Comparison of ENCODE assay signal across 11 mouse cellular contexts in the genomic region with DNA sequence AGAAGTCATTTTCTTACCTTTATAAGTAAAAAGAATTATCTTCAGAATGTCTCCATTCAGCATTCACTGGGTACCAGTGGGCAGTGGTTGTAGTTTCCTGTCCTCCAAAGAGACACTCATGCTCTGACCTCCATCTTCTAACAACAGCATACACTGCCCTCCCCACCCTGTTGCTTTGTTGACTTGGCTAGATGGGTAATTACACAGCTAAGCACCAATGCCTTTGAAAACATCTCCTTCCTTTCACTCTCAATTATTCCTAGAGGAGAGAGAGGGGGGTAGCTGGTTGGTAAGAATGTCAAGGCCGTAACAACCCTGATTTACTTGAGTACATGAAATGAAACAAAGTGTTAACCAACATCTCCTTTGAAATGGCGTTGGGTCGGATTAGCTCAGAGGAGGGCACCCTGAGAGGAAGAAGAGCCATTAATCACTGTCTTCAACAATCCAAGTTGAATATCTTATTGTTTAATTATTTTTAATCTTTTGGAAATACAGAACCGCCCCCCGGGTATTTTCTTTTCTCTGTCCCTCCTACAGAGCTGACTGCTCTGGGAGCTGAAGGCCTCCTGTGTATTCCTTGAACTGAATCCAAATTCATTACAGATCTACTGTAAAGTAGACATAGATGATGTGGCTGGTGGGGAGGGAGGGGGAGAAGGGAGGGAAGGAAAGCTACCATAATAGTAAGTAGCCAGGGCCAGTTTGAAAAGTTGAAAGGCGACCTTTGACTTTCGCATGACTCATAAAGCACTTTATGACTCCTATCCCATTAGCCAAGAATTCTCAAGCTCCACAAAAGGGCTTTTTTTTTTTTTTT.
DNase-seq lines count a peak whose midpoint lies in the region; ATAC-seq and TF ChIP-seq lines count a peak whose summit lies in the region.
"Had no signal": no experiment of that assay in that cellular context is flagged by ENCODE, and none has a peak within 500 bp of the region (broad histone marks: within the 10 kb centered on the region; RNA-seq: fewer than 3 reads in every experiment).

No protein-coding gene starts in this region.

- H3K4me3 ChIP-seq in kidney, embryonic 15.5 days (replicated peaks), result no peak overlapping the region
- H3K4me3 ChIP-seq in forebrain, postnatal 0 days (ENCODE audit: low read depth, low read length), result no peak overlapping the region
- H3K4me3 ChIP-seq: heart, embryonic 10.5 days; hindbrain, embryonic 13.5 days; limb, embryonic 13.5 days had no signal

- no peak overlapping the region for H3K9ac ChIP-seq in kidney, embryonic 15.5 days
- no peak overlapping the region for H3K9ac ChIP-seq in forebrain, postnatal 0 days
- H3K9ac ChIP-seq: hindbrain, embryonic 13.5 days; limb, embryonic 13.5 days had no signal

- peak; percentile 12 for DNase-seq in urinary bladder, postnatal 14 days (ENCODE audit: low spot score)
- no peak for DNase-seq in urinary bladder, adult 2 months (ENCODE audit: low spot score)
- peak; percentile 32 to 58 for DNase-seq in adrenal gland, postnatal 36 days
- no peak for DNase-seq in forebrain, postnatal 0 days
- DNase-seq: cerebellum, adult 2 months had no signal

- no peaks in the 10 kb centered on the region for H3K9me3 ChIP-seq in kidney, embryonic 15.5 days (replicated peaks)
- H3K9me3 ChIP-seq in forebrain, postnatal 0 days (ENCODE audit: low read length), result no peaks in the 10 kb centered on the region
- H3K9me3 ChIP-seq: heart, embryonic 10.5 days; hindbrain, embryonic 13.5 days; limb, embryonic 13.5 days had no signal

- no peak for TF ChIP-seq CTCF in forebrain, postnatal 0 days (IDR thresholded peaks at IDR 0.05; ENCODE audit: low read depth)

- peak overlapping the region; percentile 63 for H3K27ac ChIP-seq in kidney, embryonic 15.5 days
- H3K27ac ChIP-seq in forebrain, postnatal 0 days (ENCODE audit: low read depth, low read length), result no peak overlapping the region
- H3K27ac ChIP-seq: heart, embryonic 10.5 days; hindbrain, embryonic 13.5 days; limb, embryonic 13.5 days had no signal

- 25% methylated on average over 7 of the region's 7 CpGs for WGBS in kidney, embryonic 15.5 days
- WGBS in forebrain, postnatal 0 days, result 67% methylated on average over 7 of the region's 7 CpGs

- H3K4me2 ChIP-seq in kidney, embryonic 15.5 days, result no peak overlapping the region
- H3K4me2 ChIP-seq in forebrain, postnatal 0 days (ENCODE audit: low read depth), result no peak overlapping the region
- H3K4me2 ChIP-seq: hindbrain, embryonic 13.5 days; limb, embryonic 13.5 days had no signal

- no peaks in the 10 kb centered on the region for H3K36me3 ChIP-seq in kidney, embryonic 15.5 days
- no peaks in the 10 kb centered on the region for H3K36me3 ChIP-seq in forebrain, postnatal 0 days (ENCODE audit: insufficient read depth)
- H3K36me3 ChIP-seq: heart, embryonic 10.5 days; hindbrain, embryonic 13.5 days; limb, embryonic 13.5 days had no signal

- H3K4me1 ChIP-seq in kidney, embryonic 15.5 days, result peaks cover 12% of the 10 kb centered on the region; the same call in 1 of the 2 replicates
- no peaks in the 10 kb centered on the region for H3K4me1 ChIP-seq in forebrain, postnatal 0 days (ENCODE audit: insufficient read depth)
- H3K4me1 ChIP-seq: heart, embryonic 10.5 days; hindbrain, embryonic 13.5 days had no signal

- peak; percentile 91 for ATAC-seq in kidney, embryonic 15.5 days (replicated peaks; ENCODE audit: low FRiP score)
- ATAC-seq in CD4-positive, CD25-positive, alpha-beta regulatory T cell, adult 4 months, result no peak
- no peak for ATAC-seq in forebrain, postnatal 0 days
- ATAC-seq in frontal cortex, adult (ENCODE audit: low TSS enrichment), result no peak

- H3K27me3 ChIP-seq in kidney, embryonic 15.5 days, result no peaks in the 10 kb centered on the region
- H3K27me3 ChIP-seq in forebrain, postnatal 0 days (ENCODE audit: insufficient read depth, low read length), result no peaks in the 10 kb centered on the region
- H3K27me3 ChIP-seq: hindbrain, embryonic 13.5 days had no signal

Comparison
In these comparisons a context has a peak if more than half of its experiments do, and no peak if none do; other contexts are left out.
1. DNase-seq: peak in urinary bladder, postnatal 14 days (single experiment) and adrenal gland, postnatal 36 days (2 of 2); none in urinary bladder, adult 2 months (single experiment) and forebrain, postnatal 0 days (single experiment).